Mouse (Mus musculus) gastrocnemius, postnatal 25 days (tissue): ENCODE data around the gene Fam19a3. TPM values are rescaled to one million over a fixed set of nuclear protein-coding genes. Genes with fewer than 3 reads are reported as not detected.

Experiments used
- DNase-seq: peaks from one replicate; pipeline ENCODE4 v3.0.0; 2022
- total RNA-seq, 2 experiments: library from RNA; stranded (reverse); gene quantifications; 1 replicate in 1 of 2; 2 replicates in 1 of 2; pipeline ENCODE4 v1.2.3; 2021

The Fam19a3 gene
- total RNA-seq, 2 experiments from 2014 or later = 4.0 to 4.6 TPM

- DNase-seq = no peak
Measured at GRCm38 (mm10) chr3:104792360-104793270, 11.0 kb upstream of the Fam19a3 start.

DNA sequence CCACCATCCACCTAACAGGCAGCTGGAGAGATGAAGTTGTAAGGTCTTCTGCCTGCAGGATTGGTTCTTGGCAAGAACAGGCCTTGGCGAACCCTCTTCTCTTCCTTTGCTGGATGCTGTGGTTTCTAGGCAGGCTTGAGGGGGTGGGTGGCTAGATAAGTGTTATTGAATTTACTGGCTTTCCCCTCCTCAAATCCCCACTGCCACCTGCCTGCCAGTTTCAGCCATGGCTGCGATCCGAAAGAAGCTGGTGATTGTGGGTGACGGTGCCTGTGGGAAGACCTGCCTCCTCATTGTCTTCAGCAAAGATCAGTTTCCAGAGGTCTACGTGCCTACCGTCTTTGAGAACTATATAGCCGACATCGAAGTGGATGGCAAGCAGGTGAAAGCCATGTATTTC lies 10.0 kb upstream of the Fam19a3 start:
- no peak for DNase-seq

DNA sequence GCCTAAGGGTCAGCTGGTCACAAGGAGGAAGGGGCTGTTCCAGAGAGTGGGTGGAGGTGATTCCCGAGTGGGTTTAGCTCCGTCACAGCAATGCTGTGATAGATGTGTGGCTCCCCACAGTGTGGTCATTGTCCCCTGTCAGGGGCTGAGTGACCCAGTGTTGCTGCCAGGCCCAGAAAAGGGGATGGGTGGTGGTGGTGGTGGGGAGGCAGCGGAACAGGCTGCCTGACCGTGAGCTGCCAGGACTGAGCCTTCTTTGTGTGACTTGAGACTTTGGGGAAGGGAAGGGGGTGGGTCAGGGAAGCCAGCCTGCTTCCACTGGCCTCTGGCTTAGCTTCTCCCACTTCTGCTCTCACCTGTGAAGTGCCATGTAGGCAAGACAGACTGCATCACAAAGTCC lies 9.4 kb upstream of the Fam19a3 start:
- no peak for DNase-seq

DNA sequence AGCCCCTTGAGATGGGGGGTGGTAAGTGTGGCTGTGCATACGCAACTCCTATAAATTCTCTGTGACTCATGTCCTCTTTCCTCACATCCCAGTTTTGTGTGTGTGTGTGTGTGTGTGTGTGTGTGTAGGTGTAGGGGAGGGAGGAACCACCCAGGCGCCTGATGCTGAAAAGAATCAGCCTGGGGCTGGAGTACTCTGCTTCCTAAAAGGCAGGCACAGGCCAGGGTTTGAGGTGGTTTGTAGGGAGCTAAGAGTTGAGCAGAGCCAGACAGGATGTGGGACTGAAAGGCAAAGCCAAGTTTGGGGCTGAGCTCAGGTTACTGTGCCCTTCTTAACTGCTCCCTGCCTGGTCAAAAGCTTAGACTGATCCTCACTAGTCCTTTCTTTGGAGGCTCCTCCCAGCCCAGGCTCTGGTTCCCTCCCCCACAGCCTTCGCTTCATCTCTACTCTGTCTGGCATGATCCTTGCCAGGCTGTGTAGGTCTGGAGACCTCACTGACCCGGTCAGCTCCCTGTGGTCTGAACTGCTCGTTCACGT lies 8.8 kb upstream of the Fam19a3 start:
- DNase-seq = no peak

GRCm38 (mm10) chr3:104789822-104790221 lies 8.2 kb upstream of the Fam19a3 start:
- DNase-seq = peak; percentile 43

DNA sequence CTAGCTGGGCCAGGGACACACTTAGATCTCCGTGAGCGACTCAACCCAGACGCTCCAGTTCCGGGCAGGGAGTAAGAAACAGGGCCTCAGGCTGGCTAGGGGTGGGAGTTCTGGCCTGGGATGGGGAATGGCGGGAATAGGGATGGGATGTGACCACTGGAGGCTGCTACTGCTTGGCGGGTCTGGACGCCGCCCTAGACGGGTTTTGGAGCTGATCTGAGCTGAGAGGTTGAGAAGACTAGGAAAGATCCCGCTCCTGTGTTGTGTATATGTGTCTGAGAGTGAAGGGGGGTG lies 7.6 kb upstream of the Fam19a3 start:
- DNase-seq = no peak

GRCm38 (mm10) chr3:104788561-104789311 lies 7.1 kb upstream of the Fam19a3 start:
- DNase-seq = peak; percentile 86

DNA sequence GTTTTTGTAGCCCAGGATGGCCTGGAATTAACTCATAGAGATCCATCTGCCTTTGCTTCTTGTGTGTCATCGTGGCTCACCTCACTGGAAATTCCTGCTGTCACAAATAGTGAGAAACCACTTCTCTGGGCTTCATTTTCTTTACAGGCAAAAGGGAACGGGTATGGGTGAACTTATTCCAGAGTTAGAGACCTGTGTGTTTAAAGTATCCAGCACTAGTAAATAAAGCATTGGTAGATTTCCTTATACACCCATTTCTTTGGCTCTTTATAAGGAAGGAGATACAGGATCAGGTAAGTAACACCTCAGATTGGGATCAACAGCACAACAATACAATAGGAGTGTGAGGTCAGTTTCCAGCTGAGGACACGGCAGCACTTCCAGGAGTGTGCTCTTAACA lies 6.4 kb upstream of the Fam19a3 start, which contains the start of gene Rhoc:
Rhoc (plus strand) TSS at position 301 of the 400 bp plus-strand sequence.
- no peak for DNase-seq

- no peak for DNase-seq
Measured at GRCm38 (mm10) chr3:104785284-104785683, 3.6 kb upstream of the Fam19a3 start.

GRCm38 (mm10) chr3:104783971-104784500 lies 2.4 kb upstream of the Fam19a3 start:
- no peak for DNase-seq

- DNase-seq = peak; percentile 81
Measured at GRCm38 (mm10) chr3:104782061-104782681, 531 bp upstream of the Fam19a3 start.

DNA sequence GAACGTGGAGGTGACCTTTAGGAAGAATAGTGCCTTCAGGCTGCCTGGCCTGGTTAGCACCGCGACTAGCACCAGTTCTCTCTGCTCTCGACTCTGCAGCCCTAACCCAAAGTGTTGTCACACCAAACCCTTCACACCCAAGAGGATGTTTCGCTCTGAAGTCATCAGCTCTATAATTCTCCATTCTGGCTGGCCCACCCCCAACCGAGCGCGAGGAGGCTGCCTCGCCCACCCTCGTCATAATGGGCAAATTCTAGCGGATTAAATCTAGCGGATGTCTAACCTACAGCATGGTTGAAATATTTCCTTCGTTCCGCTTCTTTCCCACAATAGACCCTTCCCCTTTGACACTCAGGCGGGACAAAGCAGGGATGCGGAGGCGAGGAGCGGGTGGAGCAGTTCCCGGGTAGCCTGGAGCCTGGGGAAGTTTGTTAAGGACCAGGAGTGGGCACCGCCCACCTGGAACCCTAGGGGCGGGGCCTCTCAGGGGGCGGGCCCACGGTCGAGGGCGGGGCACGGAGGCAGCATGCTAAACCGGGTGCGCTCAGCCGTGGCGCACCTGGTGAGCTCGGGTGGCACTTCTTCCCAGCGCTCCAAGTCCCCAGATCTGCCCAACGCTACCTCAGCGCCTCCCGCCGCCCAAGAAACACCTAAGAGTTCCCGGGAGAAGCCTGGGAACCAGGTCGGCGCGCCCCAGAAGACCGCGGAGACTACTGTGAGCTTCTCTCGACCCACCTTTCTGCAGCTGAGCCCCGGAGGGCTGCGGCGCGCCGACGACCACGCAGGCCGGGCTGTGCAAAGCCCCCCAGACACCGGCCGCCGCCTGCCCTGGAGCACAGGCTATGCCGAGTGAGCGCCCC lies 849 bp downstream of the Fam19a3 start, which contains the start of gene Ppm1j:
Ppm1j (plus strand) TSS at position 496 of the 860 bp plus-strand sequence.
- peak; percentile 82 for DNase-seq

DNA sequence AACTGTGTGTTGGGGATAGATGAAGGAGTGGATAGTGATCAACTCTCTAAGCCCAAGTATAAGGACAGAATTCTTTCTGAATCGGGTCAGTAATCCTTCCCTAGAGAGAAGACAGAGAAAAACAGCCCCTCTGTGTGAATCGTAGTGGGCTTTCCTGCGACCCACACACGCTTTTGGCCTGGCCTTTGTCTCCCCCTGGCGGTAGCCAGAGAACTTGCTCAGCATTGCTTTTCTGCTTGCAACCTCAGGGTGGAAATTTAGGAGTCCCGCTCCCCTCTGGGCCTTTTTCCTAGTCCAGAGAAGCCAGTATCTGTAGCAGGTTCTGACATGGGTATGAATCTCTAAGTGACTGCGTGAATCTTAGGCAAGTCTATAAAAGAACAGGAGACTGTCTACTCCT lies 1.7 kb downstream of the Fam19a3 start:
- DNase-seq = peak; percentile 42

- no peak for DNase-seq
Measured at GRCm38 (mm10) chr3:104777342-104777741, 4.3 kb downstream of the Fam19a3 start.

DNA sequence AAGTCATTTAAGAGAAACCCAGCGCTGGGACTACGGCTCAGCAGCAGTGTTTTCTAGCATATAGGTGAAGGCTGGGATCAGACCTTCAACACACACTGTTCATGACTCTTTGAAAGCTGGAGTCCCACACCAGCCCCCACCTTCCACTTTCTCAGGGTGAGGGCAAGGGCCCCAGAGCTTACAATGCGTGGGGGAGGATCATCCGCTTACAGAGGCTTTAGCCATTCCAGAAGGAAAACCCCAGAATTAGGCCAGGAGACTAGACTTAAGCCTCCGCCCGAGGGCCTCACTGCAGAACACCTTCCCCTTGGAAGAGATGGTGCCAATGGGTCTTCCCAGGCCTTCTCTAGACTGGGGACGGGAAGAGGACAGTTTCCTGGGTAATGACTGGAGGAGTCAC lies 8.3 kb downstream of the Fam19a3 start:
- no peak for DNase-seq

- no peak for DNase-seq
Measured at GRCm38 (mm10) chr3:104771460-104771859, 10.2 kb downstream of the Fam19a3 start.

DNA sequence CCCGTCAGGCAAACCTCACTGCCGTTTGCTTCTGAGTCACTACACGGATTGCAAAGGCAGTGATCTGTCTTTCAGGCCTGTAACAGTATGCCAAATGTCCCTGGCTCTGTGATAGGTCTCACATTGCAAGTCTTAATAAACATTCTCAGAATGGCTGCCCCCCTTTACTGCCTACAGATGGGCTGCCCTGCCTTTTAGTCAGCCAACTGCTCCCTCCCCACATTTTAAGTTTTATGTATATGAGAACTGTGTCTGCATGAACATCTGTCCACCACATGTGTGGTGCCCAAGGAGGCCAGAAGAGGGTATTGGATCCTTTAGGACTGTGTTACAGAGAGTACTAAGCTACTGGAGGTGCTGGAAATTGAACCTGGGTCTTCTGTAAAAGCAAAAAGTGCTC lies 10.7 kb downstream of the Fam19a3 start:
- DNase-seq = no peak

DNA sequence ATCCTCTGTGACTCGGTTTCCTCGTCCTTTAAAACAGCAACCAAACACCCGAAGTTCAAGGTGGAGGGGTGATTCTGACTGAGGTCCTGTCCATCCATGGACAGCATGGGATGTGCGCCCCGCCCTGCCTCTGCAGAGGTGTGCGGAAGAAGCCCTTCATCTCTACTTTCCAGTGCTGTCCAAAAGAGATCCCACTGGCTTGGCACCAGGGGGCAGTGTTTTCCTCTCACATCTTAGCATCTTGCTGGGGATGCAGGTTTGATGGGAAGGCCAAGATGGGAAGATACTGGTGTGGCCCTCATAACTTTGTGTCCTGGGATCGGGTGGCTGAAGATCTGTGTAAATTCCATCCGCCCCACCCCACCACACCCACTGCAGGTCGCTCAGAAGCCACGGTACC lies 11.6 kb downstream of the Fam19a3 start:
- no peak for DNase-seq

DNA sequence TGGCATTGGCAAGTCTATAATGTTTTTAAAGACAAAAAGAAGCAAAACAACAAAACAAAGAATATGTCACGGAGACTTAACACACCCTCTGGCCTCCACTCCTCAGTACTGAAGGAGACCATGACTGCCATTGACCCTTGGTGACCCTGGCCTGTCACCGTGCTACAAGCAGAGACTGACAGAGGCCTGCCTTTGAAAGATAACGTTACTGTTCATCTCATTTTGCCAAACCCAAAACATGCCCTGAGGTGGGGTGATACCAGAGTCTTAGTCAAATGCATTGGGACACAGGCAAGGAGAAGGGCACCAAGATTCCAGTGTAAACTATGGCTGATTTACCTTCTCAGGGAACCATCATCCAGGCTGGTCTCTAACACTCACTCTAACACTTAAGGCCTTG lies 12.5 kb downstream of the Fam19a3 start:
- no peak for DNase-seq

- DNase-seq = no peak
Measured at GRCm38 (mm10) chr3:104767716-104768115, 13.9 kb downstream of the Fam19a3 start.

GRCm38 (mm10) chr3:104767141-104767540 lies 14.5 kb downstream of the Fam19a3 start:
- no peak for DNase-seq
